Mouse (Mus musculus) liver, adult 2 months (tissue): ENCODE results near the gene Aatf. TPM values are rescaled to one million over a fixed set of nuclear protein-coding genes. Genes with fewer than 3 reads are reported as not detected.

Experiments used
- DNase-seq: peaks from one replicate; pipeline ENCODE4 v3.0.0-alpha.2; 2011; ENCODE audit warnings: low read depth, low spot score; ENCODE audit errors: extremely low read depth
- H3K27ac ChIP-seq: fragments of 200-500 bp; replicated peaks from 2 replicates; pipeline ENCODE4 v1.5.1; 2012; ENCODE audit warnings: low read depth, mild to moderate bottlenecking, control low read depth, inconsistent platforms, low read length; ENCODE audit not compliant: insufficient read depth
- H3K27me3 ChIP-seq: fragments of 200-500 bp; 2 replicates; pipeline ENCODE4 v1.6.1; 2012; ENCODE audit warnings: mild to moderate bottlenecking, moderate library complexity, low read length, inconsistent platforms; ENCODE audit not compliant: control insufficient read depth, insufficient read depth
- H3K36me3 ChIP-seq: fragments of 200-500 bp; 2 replicates; pipeline ENCODE4 v1.6.1; 2012; ENCODE audit warnings: low read length, inconsistent platforms; ENCODE audit not compliant: control insufficient read depth, insufficient read depth
- H3K4me1 ChIP-seq: fragments of 200-500 bp; 2 replicates; pipeline ENCODE4 v1.6.1; 2011; ENCODE audit warnings: low read length; ENCODE audit not compliant: control insufficient read depth, insufficient read depth
- H3K4me3 ChIP-seq: fragments of 200-500 bp; 2 replicates; pipeline ENCODE4 v1.5.1; 2011; ENCODE audit warnings: low read depth, mild to moderate bottlenecking, control low read depth, low read length, moderate library complexity; ENCODE audit not compliant: insufficient read depth
- H3K79me2 ChIP-seq: fragments of 200-500 bp; 2 replicates; pipeline ENCODE4 v1.6.1; 2012; ENCODE audit warnings: inconsistent platforms, mild to moderate bottlenecking, low read length, moderate library complexity; ENCODE audit not compliant: control insufficient read depth, insufficient read depth
- H3K9ac ChIP-seq: fragments of 200-500 bp; 2 replicates; pipeline ENCODE4 v1.6.1; 2012; ENCODE audit warnings: low read depth, mild to moderate bottlenecking, control low read depth, inconsistent platforms, low read length
- CTCF ChIP-seq: fragments of 200-500 bp; IDR thresholded peaks from 2 replicates; pipeline ENCODE4 v1.5.1; 2011; ENCODE audit warnings: low read depth, low read length, control low read depth
- POLR2A ChIP-seq: fragments of 200-500 bp; IDR thresholded peaks from 2 replicates; pipeline ENCODE4 v1.6.1; 2011; ENCODE audit warnings: low read length, control low read depth; ENCODE audit not compliant: insufficient read depth; ENCODE audit errors: extremely low read depth
- WGBS: fragments of 180-500 bp; shearing (Covaris S2); methylation state at CpG from one replicate; pipeline ENCODE4 v1.1.7; 2018; 5-methylcytosine and 5-hydroxymethylcytosine counted together
- polyA plus RNA-seq: library from polyadenylated mRNA; depleted of rRNA; stranded (reverse); fragments of >200 nt; gene quantifications from 2 replicates; pipeline ENCODE4 v1.2.3, GENCODE M21; 2012
- total RNA-seq: library from RNA; depleted of rRNA; stranded (reverse); fragments of >200 nt; gene quantifications from 2 replicates; pipeline ENCODE4 v1.2.3, GENCODE M21; 2014

Aatf gene
- total and polyA plus RNA-seq, 2 experiments = 3.9 to 14.0 TPM

DNA sequence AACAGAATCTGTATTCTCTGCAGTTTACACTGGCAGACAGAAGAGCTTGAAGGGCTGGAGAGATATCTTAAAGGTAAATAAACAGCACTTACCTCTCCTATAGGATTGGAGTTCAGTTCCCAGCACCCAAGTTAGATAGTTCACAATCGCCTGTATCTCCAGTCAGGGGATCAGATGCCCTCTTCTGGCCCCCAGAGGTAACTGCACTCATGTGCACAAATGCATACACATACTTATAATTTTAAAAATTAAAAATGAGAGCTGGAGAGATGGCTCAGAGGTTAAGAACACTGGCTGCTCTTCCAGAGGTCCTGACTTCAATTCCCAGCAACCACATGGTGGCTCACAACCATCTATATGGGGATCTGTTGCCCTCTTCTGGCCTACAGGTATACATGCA is 9.0 kb downstream of the Aatf start:
- no peaks in the 10 kb centered on the region for H3K4me1 ChIP-seq
- no peak for DNase-seq
- TF ChIP-seq CTCF (0 out of 2 replicates have a peak, but pooled peaks have one; percentile 12), POLR2A (no peak)
- H3K4me3 ChIP-seq = no peak overlapping the region
- H3K27me3 ChIP-seq = no peaks in the 10 kb centered on the region
- no peak overlapping the region for H3K27ac ChIP-seq
- H3K36me3 ChIP-seq = peaks cover 28% of the 10 kb centered on the region
- H3K79me2 ChIP-seq = no peaks in the 10 kb centered on the region
- H3K9ac ChIP-seq = no peak overlapping the region
- 97% methylated on average over 1 of the region's 1 CpGs for WGBS

DNA sequence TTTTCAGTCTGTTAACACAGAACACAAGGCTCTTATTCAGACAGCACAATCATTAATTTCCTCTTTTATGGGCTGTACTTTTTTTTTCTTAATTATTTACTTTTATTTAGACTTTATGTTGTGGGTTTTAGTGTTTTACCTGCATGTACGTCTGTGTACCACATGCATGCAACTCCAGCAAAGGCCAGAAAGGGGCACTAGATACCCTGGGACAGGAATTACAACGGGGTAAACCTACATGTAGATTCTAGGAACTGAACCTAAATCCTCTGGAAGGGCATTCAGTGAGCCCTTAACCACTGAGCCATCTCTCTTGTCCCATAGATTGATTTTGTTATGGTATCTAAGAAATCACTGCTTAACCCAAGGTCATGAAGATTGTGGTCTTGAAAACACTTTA is 15.4 kb downstream of the Aatf start:
- no peak for TF ChIP-seq POLR2A
- no peak for TF ChIP-seq CTCF
- H3K27ac ChIP-seq = no peak overlapping the region
- H3K36me3 ChIP-seq = peaks cover 12% of the 10 kb centered on the region
- 78% methylated on average over 2 of the region's 2 CpGs for WGBS
- no peak overlapping the region for H3K9ac ChIP-seq
- no peaks in the 10 kb centered on the region for H3K27me3 ChIP-seq
- no peaks in the 10 kb centered on the region for H3K4me1 ChIP-seq
- DNase-seq = no peak
- no peaks in the 10 kb centered on the region; the same call in 1 of the 2 replicates for H3K79me2 ChIP-seq
- no peak overlapping the region for H3K4me3 ChIP-seq

DNA sequence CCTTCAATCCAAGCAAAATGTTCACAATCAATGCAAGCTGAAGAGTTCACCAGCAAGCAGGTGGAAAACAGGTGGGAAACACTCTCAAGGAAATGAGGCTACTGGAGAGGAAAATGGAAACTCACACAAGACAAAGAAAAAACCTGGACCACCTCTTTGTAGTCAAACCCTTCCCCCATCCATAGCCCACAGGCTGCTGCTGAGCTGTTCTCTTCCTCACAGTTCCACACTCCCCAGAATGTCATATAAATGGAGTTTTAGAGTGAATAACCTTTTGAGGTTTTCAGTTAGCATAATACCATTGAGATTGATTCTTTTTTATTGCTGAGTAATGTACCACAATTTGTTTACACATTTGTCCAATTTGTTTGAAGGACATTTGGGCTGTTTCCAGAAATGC is 16.4 kb downstream of the Aatf start:
- no peaks in the 10 kb centered on the region for H3K4me1 ChIP-seq
- no peaks in the 10 kb centered on the region for H3K27me3 ChIP-seq
- peaks cover 10% of the 10 kb centered on the region for H3K36me3 ChIP-seq
- H3K79me2 ChIP-seq = no peaks in the 10 kb centered on the region; the same call in 1 of the 2 replicates
- H3K9ac ChIP-seq = no peak overlapping the region
- H3K27ac ChIP-seq = no peak overlapping the region
- peak; percentile 45 for DNase-seq
- H3K4me3 ChIP-seq = no peak overlapping the region
- TF ChIP-seq POLR2A (no peak), CTCF (no peak)

DNA sequence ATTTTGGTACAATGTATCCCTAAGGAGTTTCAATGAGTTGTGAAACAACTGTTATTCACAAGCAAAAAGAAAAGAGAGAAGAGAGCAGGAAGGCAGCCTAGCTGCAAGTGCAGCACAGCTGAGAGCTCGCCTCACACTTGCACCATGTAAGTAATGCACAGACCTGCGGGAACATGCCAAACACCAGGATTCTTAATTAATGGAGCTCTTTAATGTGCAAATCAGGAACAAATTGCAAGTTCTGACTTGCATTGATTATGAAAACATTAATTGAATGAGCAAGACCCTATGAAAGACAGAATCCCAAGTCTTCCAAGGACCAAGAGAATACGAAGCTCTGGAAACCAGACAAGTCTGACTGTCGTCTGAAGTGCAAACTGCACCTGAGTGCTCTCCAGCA is 17.5 kb downstream of the Aatf start:
- TF ChIP-seq CTCF = no peak
- no peak for TF ChIP-seq POLR2A
- peaks cover 7% of the 10 kb centered on the region for H3K36me3 ChIP-seq
- H3K4me1 ChIP-seq = no peaks in the 10 kb centered on the region
- no peak overlapping the region for H3K4me3 ChIP-seq
- no peak overlapping the region for H3K27ac ChIP-seq
- no peak for DNase-seq
- WGBS = 86% methylated on average over 4 of the region's 4 CpGs
- H3K27me3 ChIP-seq = no peaks in the 10 kb centered on the region
- no peak overlapping the region for H3K9ac ChIP-seq
- no peaks in the 10 kb centered on the region; the same call in 1 of the 2 replicates for H3K79me2 ChIP-seq

DNA sequence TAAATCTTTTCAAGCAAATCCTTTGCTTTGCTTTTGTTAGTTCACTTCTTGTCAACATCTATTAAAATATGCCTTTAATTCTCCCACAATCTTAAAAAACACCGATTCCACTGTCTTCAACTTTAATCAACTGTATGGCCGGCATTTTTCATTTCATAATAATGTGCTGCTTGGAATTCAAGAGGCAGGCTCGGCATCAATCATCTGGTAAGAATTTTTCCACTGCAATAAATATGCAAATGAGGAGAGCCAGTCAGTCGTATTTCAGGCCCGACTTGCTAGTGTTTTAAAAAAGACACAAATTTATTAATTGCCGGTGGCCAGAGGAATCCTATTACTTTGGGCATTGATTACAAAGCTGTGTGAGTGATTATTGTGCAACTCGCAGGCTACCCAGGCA is 31.7 kb downstream of the Aatf start:
- H3K27me3 ChIP-seq = no peaks in the 10 kb centered on the region
- no peak for DNase-seq
- H3K36me3 ChIP-seq = no peaks in the 10 kb centered on the region; the same call in 1 of the 2 replicates
- 80% methylated on average over 7 of the region's 7 CpGs for WGBS
- TF ChIP-seq CTCF (no peak), POLR2A (no peak)
- H3K79me2 ChIP-seq = no peaks in the 10 kb centered on the region; the same call in 1 of the 2 replicates
- H3K9ac ChIP-seq = no peak overlapping the region
- no peak overlapping the region for H3K27ac ChIP-seq
- H3K4me3 ChIP-seq = no peak overlapping the region
- H3K4me1 ChIP-seq = no peaks in the 10 kb centered on the region

DNA sequence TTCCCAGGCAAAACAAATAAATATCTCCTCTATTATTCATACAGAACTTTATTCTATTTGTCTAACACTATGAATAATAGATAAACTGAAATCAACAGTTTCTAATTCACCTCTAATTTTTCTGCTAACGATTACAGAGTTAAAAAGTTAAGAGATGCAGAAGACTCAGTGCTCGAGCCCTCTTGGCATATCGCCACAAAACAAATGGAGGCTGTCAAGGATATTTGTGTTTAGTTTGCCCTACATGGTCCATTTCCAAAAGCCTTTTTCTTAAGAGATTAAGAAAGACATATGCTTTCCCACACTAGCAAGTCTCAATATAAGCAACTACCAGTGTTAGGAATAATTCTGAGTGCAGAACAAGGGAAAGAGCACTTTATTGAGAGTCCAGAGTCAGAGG is 32.9 kb downstream of the Aatf start:
- no peak for DNase-seq

More for the DNA sequence above, 32.9 kb downstream of the Aatf start:
- WGBS = 61% methylated on average over 3 of the region's 3 CpGs
- H3K4me1 ChIP-seq = no peaks in the 10 kb centered on the region
- no peaks in the 10 kb centered on the region; the same call in 1 of the 2 replicates for H3K79me2 ChIP-seq
- no peaks in the 10 kb centered on the region for H3K27me3 ChIP-seq
- no peaks in the 10 kb centered on the region; the same call in 1 of the 2 replicates for H3K36me3 ChIP-seq
- TF ChIP-seq POLR2A = no peak
- no peak for TF ChIP-seq CTCF
- H3K27ac ChIP-seq = no peak overlapping the region
- no peak overlapping the region for H3K9ac ChIP-seq
- H3K4me3 ChIP-seq = no peak overlapping the region
